Mouse (Mus musculus): ENCODE measurements around the gene Zfp961. TPM values are rescaled to one million over a fixed set of nuclear protein-coding genes. Genes with fewer than 3 reads are reported as not detected.
"Not testable (repeated sequence)": the region's sequence is repeated elsewhere in the genome, so short reads cannot be mapped to it uniquely, and the experiment has no call there.

Zfp961 gene
- polyA plus RNA-seq, 1 experiment from 2014 or later: 5.0 TPM

DNA sequence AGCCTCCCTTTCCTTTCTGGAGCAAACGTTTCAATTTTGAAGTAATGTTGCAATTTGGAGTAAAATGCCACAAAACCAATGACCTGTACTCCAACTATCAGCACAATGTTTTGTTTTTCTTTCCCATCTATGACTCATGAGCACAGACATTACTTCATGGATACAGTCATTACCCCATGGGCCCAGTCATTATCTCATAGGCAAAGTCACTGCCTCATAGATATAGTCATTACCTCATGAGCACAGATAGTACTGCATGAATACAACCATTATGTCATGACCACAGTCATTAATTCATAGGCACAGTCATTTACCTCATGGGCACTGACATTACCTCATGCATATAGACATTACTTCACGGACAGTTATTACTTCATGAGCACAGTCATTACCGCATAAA lies 55.1 kb downstream of the Zfp961 start:
- TF ChIP-seq EP300 (IDR thresholded peaks at IDR 0.05; ENCODE audit: low read depth) (no peak), CTCF (IDR thresholded peaks at IDR 0.05; ENCODE audit: low read depth) (no peak)
- Histone ChIP-seq H3K9me3 (ENCODE audit: low read length) (no peaks in the 10 kb centered on the region), H3K27me3 (ENCODE audit: insufficient read depth, low read length) (no peaks in the 10 kb centered on the region), H3K4me2 (ENCODE audit: low read depth, low read length) (no peak overlapping the region), H3K4me1 (ENCODE audit: insufficient read depth) (peaks cover 8% of the 10 kb centered on the region; the same call in 1 of the 2 replicates), H3K4me3 (ENCODE audit: low read depth, low read length) (no peak overlapping the region), H3K27ac (ENCODE audit: low read depth) (no peak overlapping the region), H3K36me3 (replicated peaks; ENCODE audit: insufficient read depth, low read length) (no peaks in the 10 kb centered on the region), H3K9ac (replicated peaks) (no peak overlapping the region)
- no peak for ATAC-seq
- WGBS (ENCODE audit: insufficient replicate concordance): 79% methylated on average over 3 of the region's 3 CpGs
- DNase-seq: peak; percentile 1

DNA sequence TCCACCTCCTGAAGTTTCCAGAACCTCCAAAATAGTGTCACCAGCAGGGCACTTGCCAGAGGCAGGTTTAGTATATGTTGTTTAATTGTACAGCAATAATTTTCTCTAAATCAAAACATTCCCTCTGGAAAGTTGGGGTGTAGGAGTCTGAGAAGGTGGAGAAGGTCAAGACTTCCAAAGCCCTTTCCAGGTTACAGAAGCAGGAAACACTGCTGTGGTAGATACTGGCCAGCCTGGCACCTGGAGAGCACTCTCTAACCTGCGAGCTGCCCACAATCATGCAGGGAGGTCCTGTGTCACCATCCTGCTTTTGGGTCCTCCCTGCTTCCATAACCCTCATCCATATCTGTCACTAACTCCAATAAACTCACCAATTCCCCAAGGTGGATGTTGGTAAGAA lies 55.9 kb downstream of the Zfp961 start:
- H3K4me3 ChIP-seq (ENCODE audit: low read depth, low read length): no peak overlapping the region
- H3K27me3 ChIP-seq (ENCODE audit: insufficient read depth, low read length): no peaks in the 10 kb centered on the region
- no peak overlapping the region for H3K4me2 ChIP-seq (ENCODE audit: low read depth, low read length)
- ATAC-seq: no peak
- peaks cover 8% of the 10 kb centered on the region; the same call in 1 of the 2 replicates for H3K4me1 ChIP-seq (ENCODE audit: insufficient read depth)
- 56% methylated on average over 1 of the region's 1 CpGs for WGBS (ENCODE audit: insufficient replicate concordance)
- no peaks in the 10 kb centered on the region for H3K9me3 ChIP-seq (ENCODE audit: low read length)
- no peak overlapping the region for H3K9ac ChIP-seq (replicated peaks)
- DNase-seq: no peak
- H3K36me3 ChIP-seq (replicated peaks; ENCODE audit: insufficient read depth, low read length): no peaks in the 10 kb centered on the region
- no peak overlapping the region for H3K27ac ChIP-seq (ENCODE audit: low read depth)
- no peak for TF ChIP-seq EP300 (IDR thresholded peaks at IDR 0.05; ENCODE audit: low read depth)
- no peak for TF ChIP-seq CTCF (IDR thresholded peaks at IDR 0.05; ENCODE audit: low read depth)

DNA sequence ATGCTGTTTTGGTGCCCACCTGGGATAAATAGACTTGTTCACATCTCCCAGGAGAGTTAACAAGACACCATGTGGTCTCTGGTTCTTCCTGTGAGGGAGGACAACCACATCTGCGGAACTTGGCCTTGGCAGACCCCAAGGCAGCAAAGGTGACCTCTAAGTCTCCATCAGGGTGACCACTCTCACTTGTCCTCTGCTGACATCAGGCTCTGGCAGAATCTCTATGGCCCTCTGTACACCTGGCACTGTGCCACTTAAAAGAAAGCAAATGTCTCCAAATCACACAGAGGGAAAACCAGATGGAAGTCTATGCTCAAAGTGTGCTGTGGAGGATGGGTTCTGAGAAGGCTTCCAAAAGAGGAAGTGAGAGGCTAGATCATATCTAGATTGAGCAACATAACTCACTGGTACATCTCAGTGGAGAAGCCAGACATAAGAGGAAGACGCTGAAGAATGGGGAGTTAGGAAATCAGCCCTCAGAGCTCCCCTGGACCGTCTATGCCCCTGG lies 57.4 kb downstream of the Zfp961 start:
- no peaks in the 10 kb centered on the region for H3K36me3 ChIP-seq (replicated peaks; ENCODE audit: insufficient read depth, low read length)
- H3K27me3 ChIP-seq (ENCODE audit: insufficient read depth, low read length): no peaks in the 10 kb centered on the region
- H3K4me2 ChIP-seq (ENCODE audit: low read depth, low read length): peak overlapping the region; percentile 44; the same call in 1 of the 2 replicates
- ATAC-seq (peak; percentile 74), DNase-seq (peak; percentile 21)
- H3K9ac ChIP-seq (replicated peaks): no peak overlapping the region
- peak overlapping the region; percentile 77 for H3K27ac ChIP-seq (ENCODE audit: low read depth)
- no peaks in the 10 kb centered on the region for H3K9me3 ChIP-seq (ENCODE audit: low read length)
- TF ChIP-seq CTCF (IDR thresholded peaks at IDR 0.05; ENCODE audit: low read depth) (no peak), EP300 (IDR thresholded peaks at IDR 0.05; ENCODE audit: low read depth) (no peak)
- H3K4me1 ChIP-seq (ENCODE audit: insufficient read depth): peaks cover 8% of the 10 kb centered on the region; the same call in 1 of the 2 replicates
- WGBS (ENCODE audit: insufficient replicate concordance): 23% methylated on average over 3 of the region's 3 CpGs
- H3K4me3 ChIP-seq (ENCODE audit: low read depth, low read length): no peak overlapping the region

DNA sequence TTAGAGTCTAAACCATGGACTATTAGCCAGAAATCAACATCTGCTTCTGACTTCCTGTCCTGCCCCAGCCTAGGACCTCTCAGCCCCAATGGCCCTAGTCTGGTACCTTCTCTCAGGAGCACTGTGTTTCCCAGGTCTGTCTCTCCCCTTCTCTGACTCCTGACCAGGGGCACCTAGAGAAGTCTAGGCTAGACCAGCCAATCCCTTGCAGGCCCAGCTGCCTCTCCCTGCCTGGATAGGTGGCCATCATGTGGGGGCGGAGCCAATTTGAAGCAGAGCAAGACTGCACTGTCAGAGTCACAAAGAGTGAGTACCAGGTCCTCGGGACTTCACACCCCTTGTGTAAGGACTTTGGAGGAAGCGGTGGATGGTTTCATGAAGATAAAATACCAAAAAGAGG lies 58.6 kb downstream of the Zfp961 start, which contains the start of gene Cyp4f18:
Gene Cyp4f18 (minus strand): TSS at position 154 of the 400 bp plus-strand sequence.
- peaks cover 8% of the 10 kb centered on the region; the same call in 1 of the 2 replicates for H3K4me1 ChIP-seq (ENCODE audit: insufficient read depth)
- no peak within 1 kb of the TSS for H3K9ac ChIP-seq (replicated peaks)
- whole genome bisulfite sequencing (ENCODE audit: insufficient replicate concordance): 58% methylated on average over 3 of the region's 3 CpGs
- no peak for TF ChIP-seq EP300 (IDR thresholded peaks at IDR 0.05; ENCODE audit: low read depth)
- TF ChIP-seq CTCF (IDR thresholded peaks at IDR 0.05; ENCODE audit: low read depth): no peak
- peak; percentile 25 for DNase-seq
- no peaks in the 10 kb centered on the region for H3K9me3 ChIP-seq (ENCODE audit: low read length)
- no peak within 1 kb of the TSS for H3K4me3 ChIP-seq (ENCODE audit: low read depth, low read length)
- 0 out of 2 replicates have a peak, but pooled peaks have one; percentile 32 for ATAC-seq
- peak within 1 kb of the TSS; percentile 77 for H3K27ac ChIP-seq (ENCODE audit: low read depth)
- H3K36me3 ChIP-seq (replicated peaks; ENCODE audit: insufficient read depth, low read length): no peaks in the 10 kb centered on the region
- H3K4me2 ChIP-seq (ENCODE audit: low read depth, low read length): peak within 1 kb of the TSS; percentile 44; the same call in 1 of the 2 replicates
- no peaks in the 10 kb centered on the region for H3K27me3 ChIP-seq (ENCODE audit: insufficient read depth, low read length)

DNA sequence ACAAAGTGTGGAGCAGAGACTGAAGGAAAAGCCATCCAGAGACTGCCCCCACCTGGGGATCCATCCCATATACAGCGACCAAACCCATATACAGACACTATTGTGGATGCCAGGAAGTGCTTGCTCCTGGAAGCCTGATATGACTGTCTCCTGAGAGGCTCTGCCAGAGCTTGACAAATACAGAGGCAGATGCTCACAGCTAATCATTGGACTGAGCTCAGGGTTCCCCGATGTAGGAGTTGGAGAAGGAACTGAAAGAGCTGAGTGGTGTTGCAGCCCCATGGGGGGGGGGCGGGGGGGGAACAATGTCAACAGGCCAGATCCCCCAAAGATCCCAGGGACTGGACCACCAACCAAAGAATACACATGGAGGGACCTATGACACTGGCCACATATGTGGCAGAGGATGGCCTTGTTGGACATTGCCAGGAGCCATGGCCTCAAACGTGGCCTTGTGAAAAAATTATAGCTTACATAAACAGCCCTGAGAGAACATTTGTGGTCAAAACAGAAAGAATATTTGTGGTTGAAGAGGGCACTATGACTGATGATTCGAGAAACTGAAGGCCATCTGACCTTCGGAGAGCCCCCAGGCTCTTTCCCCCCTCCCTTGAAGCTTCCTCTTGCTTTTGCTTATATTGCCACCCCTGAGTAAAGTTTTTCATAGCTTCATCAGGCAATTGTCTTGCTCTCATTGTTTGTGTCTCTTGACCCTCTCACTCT lies 62.8 kb downstream of the Zfp961 start:
- ATAC-seq; H3K4me3 ChIP-seq (ENCODE audit: low read depth, low read length); H3K4me1 ChIP-seq (ENCODE audit: insufficient read depth); H3K9ac ChIP-seq (replicated peaks); H3K27ac ChIP-seq (ENCODE audit: low read depth); H3K36me3 ChIP-seq (replicated peaks; ENCODE audit: insufficient read depth, low read length); H3K9me3 ChIP-seq (ENCODE audit: low read length); H3K4me2 ChIP-seq (ENCODE audit: low read depth, low read length); H3K27me3 ChIP-seq (ENCODE audit: insufficient read depth, low read length): not testable (repeated sequence)
- 44% methylated on average over 6 of the region's 6 CpGs for WGBS (ENCODE audit: insufficient replicate concordance)
- peak; percentile 16 for DNase-seq

DNA sequence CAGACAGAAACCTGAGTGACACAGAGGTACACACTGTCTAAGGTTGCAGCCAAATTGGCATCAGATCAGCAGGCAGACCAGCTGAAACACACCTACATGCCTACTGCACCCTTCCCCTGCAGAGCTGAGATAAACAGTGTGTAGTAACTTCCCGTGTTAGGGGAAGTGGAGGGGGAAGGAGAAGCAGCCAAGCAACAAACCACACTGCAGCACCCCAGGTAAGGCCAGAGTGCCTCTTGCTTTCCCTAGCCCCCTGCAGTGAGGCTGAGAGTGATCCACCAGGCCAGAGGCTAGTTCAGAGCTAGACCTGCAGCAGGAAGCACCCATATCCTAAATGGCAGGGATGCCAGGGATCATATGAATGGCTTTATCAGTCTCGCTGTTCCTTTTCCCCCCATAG lies 66.5 kb downstream of the Zfp961 start:
- not testable (repeated sequence) for H3K9me3 ChIP-seq (ENCODE audit: low read length); H3K9ac ChIP-seq (replicated peaks); H3K4me2 ChIP-seq (ENCODE audit: low read depth, low read length); H3K27me3 ChIP-seq (ENCODE audit: insufficient read depth, low read length); H3K36me3 ChIP-seq (replicated peaks; ENCODE audit: insufficient read depth, low read length); DNase-seq; ATAC-seq; H3K4me3 ChIP-seq (ENCODE audit: low read depth, low read length); H3K4me1 ChIP-seq (ENCODE audit: insufficient read depth)
- H3K27ac ChIP-seq (ENCODE audit: low read depth): peak overlapping the region; percentile 39; the same call in 1 of the 2 replicates
- WGBS (ENCODE audit: insufficient replicate concordance): 27% methylated on average over 2 of the region's 2 CpGs

Data from liver, postnatal 0 days (tissue).